Mouse (Mus musculus): Measurements from ENCODE around the gene Wwox.

Gene Wwox

GRCm38 (mm10) chr8:114536201-114536600 lies 96.7 kb downstream of the Wwox start:
- DNase-seq (ENCODE audit: low spot score), result no peak

DNA sequence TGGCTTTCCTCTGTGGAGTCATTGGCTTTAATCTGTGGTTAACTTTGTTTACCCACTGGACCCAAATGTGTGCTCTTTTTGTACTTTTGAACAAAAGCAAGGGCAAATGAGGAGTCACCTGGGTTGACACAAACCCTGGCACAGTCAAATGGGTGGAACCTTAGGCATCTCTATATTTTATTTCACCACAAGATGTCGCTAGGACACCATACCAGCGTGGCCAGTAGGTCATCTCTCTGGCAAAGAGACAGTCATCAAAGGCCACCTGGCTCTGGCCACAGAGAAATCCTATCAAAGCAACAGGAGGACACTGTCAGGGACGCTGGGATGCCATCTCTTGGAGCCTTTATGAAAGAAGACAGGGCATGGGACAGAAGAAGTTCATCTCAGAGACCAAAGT lies 101.7 kb downstream of the Wwox start:
- DNase-seq (ENCODE audit: low spot score), result peak; percentile 8

GRCm38 (mm10) chr8:114548360-114548759 lies 108.9 kb downstream of the Wwox start:
- DNase-seq (ENCODE audit: low spot score), result no peak

- no peak for DNase-seq (ENCODE audit: low spot score)
These were observed 109.4 kb downstream of the Wwox start for GRCm38 (mm10) chr8:114548837-114549236.

- DNase-seq (ENCODE audit: low spot score), result no peak
These were observed 110.6 kb downstream of the Wwox start for GRCm38 (mm10) chr8:114550029-114550428.

DNA sequence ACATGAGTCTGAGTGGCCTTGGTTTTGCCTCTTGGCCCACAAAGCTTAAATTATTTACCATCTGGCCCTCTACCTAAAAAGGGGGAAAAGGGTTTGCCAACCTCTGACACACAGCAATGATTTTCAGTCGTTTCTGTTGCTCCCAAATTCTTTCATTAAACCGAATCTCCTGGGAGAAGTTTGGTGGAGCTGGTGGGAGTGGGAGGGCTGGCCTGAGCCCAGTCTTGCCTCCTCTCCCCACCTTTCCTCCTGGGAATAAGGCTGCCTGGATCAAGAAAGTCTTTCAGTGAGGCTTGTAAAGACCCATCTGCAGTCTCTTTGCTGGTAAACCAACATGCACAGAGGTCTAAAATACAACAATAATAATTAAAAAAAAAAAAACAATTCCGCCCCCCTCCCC lies 113.2 kb downstream of the Wwox start:
- DNase-seq (ENCODE audit: low spot score), result no peak

GRCm38 (mm10) chr8:114554966-114555365 lies 115.5 kb downstream of the Wwox start:
- no peak for DNase-seq (ENCODE audit: low spot score)

GRCm38 (mm10) chr8:114555491-114556202 lies 116.2 kb downstream of the Wwox start:
- DNase-seq (ENCODE audit: low spot score), result no peak

DNA sequence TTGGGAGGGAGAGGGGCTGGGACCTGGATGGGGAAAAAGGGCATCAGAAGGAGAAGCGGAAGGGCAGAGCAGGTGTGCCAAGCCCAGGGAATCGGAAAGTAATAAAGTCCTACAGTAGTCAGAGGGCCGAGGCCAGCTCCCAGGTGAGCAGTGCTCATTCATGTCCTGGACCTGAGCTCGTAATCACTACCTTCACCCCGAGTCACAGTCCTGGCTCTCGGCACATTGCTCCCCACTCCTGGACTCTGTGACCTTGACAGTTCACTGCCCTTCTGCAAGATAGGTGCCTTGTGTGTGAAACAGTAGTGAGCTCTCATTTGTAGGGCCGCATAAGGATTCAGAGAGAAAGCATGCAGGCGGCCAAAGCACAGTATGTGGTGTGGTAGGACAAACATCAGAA lies 121.7 kb downstream of the Wwox start:
- DNase-seq (ENCODE audit: low spot score), result no peak

DNA sequence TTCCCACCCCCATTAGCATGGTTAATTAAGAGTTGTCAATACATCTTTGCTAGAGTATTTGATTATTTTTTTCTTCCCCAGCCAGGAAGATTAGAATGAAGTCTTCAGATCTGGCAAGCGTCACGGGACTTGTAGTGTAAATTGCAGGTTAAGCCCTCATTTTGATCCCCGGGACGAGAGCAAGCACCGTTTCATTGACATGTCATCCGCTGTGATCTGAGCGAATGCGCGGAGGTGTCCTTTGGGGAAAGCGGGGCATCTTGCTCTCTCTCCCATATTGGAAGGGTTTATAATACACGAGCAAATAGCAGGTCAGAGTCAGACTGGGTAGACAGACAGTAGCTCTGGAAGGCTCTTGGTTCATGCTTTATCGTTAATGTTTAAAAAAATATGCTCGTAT lies 123.0 kb downstream of the Wwox start:
- DNase-seq (ENCODE audit: low spot score), result no peak

DNA sequence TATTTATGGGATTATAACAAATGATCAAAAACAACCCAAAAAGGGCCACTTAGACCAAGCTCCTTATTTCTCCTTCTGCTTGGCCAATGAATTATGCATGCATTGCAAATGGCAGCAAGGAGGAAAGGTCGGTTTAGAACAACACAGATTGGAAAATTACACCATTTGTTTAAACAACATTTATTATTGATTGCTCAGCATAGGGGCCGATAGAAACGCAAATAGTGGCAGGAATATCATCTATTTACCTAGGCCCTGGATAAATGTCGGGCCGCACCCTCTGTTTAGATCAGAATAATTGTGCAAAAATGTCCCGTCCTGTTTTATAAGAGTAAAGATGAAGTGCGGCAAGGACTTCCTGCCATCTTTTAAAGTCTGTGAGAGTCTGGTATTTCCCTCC lies 123.9 kb downstream of the Wwox start:
- DNase-seq (ENCODE audit: low spot score), result no peak

DNA sequence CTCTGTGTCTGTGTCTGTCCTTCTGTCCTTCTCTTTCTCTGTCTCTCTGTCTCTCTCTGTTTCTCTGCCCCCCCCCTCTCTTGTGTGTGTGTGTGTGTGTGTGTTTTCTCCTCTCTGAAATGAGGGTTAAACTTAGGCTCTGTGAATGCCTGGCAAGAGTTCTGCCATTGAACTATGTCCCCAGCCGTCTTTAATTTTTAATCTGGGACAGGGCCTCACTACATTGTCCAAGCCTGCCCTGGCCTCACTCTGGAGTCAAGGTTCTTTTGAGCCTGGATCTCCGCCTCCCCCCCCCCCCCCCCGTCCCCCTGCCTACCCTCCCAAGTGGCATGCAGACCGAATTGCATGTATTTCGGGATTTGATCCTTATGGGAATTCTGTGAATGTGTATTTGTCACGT lies 124.6 kb downstream of the Wwox start:
- DNase-seq (ENCODE audit: low spot score), result no peak

DNA sequence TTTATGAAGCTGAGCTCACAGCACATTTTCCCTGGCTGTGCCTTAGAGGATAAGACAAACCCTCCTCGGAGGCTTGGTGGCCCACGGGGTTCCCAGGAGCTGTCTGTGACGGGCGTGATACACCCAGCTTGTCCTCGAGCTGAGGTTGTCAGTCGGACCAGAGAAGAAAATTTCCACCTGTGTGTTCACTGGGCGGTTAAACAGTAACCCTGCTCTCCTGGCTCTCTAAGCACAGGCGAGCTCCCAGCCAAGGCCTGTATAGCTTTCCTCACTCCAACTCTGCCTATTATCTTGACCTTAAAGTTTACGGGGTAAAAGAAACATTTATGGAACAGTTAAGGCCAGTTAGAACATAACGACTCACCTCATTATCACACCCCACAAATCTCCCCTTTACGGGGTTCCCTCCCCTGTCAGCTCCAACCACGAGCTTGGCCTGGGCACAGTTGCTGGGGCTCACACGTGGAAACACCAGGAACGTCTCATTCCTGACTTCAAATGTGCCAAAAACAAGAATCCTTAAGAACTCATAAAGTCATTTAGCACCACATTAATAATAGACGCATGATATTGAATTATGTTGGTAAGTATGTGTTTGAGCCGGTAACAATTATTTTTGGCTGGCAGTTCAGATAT lies 129.2 kb downstream of the Wwox start:
- DNase-seq (ENCODE audit: low spot score), result no peak

GRCm38 (mm10) chr8:114573014-114573746 lies 133.7 kb downstream of the Wwox start:
- no peak for DNase-seq (ENCODE audit: low spot score)

DNA sequence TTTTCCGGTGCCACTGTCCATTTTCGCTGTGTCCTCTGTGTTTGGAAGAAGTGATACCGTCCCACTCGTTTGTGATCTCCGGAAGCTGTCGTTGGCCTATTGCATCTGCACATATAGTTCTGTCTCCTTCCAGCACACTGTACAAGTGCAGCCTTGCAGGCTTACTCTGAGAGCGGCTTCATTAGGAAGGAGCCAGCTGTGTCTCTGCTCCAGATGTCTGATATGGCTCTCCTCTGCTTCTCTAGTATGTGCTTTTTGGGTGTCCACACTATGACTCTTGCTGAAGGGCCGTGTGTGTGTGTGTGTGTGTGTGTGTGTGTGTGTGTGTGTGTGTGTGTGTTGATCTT lies 134.3 kb downstream of the Wwox start:
- DNase-seq (ENCODE audit: low spot score), result no peak

DNA sequence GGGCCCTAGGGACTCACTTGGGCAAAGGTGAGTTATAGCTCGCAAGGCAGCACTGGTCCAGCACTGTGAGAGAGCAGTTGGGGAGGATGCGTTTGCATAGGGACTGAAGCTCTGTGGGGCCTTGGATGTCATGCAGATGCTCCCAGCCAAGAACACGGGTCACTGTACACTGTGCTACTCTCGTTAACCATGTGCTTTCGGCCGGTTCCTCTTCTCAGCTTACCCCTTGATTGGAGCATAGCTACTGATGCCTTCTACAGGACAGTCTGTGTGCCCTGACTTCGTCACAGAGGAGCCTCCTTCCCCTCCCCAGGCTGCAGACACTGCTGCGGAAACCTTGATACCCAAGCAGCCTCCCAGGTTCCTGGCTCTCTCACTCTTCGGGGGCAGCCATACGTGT lies 139.8 kb downstream of the Wwox start:
- no peak for DNase-seq (ENCODE audit: low spot score)

GRCm38 (mm10) chr8:114580684-114581083 lies 141.2 kb downstream of the Wwox start:
- DNase-seq (ENCODE audit: low spot score), result no peak

- DNase-seq (ENCODE audit: low spot score), result no peak
These were observed 150.9 kb downstream of the Wwox start for GRCm38 (mm10) chr8:114590336-114590867.

- DNase-seq (ENCODE audit: low spot score), result no peak
These were observed 152.1 kb downstream of the Wwox start for GRCm38 (mm10) chr8:114591296-114592280.

DNA sequence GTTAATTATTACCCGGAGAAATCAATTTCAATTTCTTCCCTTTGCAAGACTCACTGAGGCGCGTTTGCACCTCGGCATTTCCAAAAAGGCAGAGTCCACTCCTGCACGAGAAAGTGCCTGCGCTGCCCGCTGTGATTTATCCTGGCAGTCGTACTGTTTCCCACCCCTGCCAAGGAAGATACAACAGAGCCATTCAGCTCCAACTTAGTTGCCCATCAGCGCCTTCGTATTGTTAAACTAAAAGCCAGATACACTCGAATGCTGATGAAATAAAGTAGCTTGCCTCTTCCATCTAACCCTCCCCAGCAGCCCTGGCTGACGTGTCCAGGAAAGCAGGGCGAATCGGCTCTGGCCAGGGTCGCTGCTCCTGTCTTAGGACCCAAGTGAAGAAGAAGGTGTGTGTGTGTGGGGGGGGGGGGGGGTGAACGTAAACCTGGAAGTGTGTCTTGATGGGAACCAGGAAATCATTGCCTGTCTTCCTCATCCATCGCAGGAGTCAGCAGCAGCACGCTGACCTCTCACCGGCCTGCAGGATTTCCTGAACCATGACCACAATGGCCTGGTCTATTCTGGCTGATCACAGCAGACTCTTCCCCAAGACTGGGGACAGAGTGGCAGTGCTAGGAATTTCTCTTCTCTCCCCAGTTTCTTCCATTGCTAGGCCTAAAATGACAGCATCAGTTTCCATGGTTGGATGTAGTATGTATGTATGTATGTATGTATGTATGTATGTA lies 154.1 kb downstream of the Wwox start:
- no peak for DNase-seq (ENCODE audit: low spot score)

GRCm38 (mm10) chr8:114594811-114595210 lies 155.4 kb downstream of the Wwox start:
- DNase-seq (ENCODE audit: low spot score), result no peak
